Mouse (Mus musculus) urinary bladder, adult 2 months (tissue): ENCODE results near the gene Zfpm1. TPM values are rescaled to one million over a fixed set of nuclear protein-coding genes. Genes with fewer than 3 reads are reported as not detected.
A peak's percentile ranks its signal among the peaks of the same experiment; 100 is the strongest.

Experiments used
- DNase-seq: peaks from one replicate; pipeline ENCODE4 v3.0.0; 2022; ENCODE audit warnings: low spot score
- polyA plus RNA-seq: library from polyadenylated mRNA; depleted of rRNA; stranded (reverse); fragments of >200 nt; gene quantifications from 2 replicates; pipeline ENCODE4 v1.2.3, GENCODE M21; 2012

Gene Zfpm1
- polyA plus RNA-seq, 1 experiment, result 13.2 TPM

GRCm38 (mm10) chr8:122296173-122297001 lies 14.4 kb downstream of the Zfpm1 start:
- DNase-seq, result peak; percentile 48

GRCm38 (mm10) chr8:122299581-122300254 lies 17.8 kb downstream of the Zfpm1 start:
- DNase-seq, result no peak

- no peak for DNase-seq
Measured at GRCm38 (mm10) chr8:122301081-122301480, 19.1 kb downstream of the Zfpm1 start.

GRCm38 (mm10) chr8:122301866-122302265 lies 19.9 kb downstream of the Zfpm1 start:
- DNase-seq, result no peak

GRCm38 (mm10) chr8:122303451-122303850 lies 21.5 kb downstream of the Zfpm1 start:
- no peak for DNase-seq

GRCm38 (mm10) chr8:122304058-122304457 lies 22.1 kb downstream of the Zfpm1 start:
- DNase-seq, result no peak

- no peak for DNase-seq
Measured at GRCm38 (mm10) chr8:122306660-122307399, 24.9 kb downstream of the Zfpm1 start.

- no peak for DNase-seq
Measured at GRCm38 (mm10) chr8:122307836-122308235, 25.9 kb downstream of the Zfpm1 start.

- no peak for DNase-seq
Measured at GRCm38 (mm10) chr8:122309272-122309671, 27.3 kb downstream of the Zfpm1 start.

GRCm38 (mm10) chr8:122311115-122311514 lies 29.2 kb downstream of the Zfpm1 start:
- no peak for DNase-seq

GRCm38 (mm10) chr8:122312553-122312952 lies 30.6 kb downstream of the Zfpm1 start:
- no peak for DNase-seq

GRCm38 (mm10) chr8:122313310-122313709 lies 31.4 kb downstream of the Zfpm1 start:
- DNase-seq, result no peak

- DNase-seq, result no peak
Measured at GRCm38 (mm10) chr8:122314899-122315496, 33.1 kb downstream of the Zfpm1 start.

- no peak for DNase-seq
Measured at GRCm38 (mm10) chr8:122316402-122316801, 34.5 kb downstream of the Zfpm1 start.

- no peak for DNase-seq
Measured at GRCm38 (mm10) chr8:122317918-122318475, 36.1 kb downstream of the Zfpm1 start.

GRCm38 (mm10) chr8:122319045-122319707 lies 37.2 kb downstream of the Zfpm1 start:
- DNase-seq, result no peak

- no peak for DNase-seq
Measured at GRCm38 (mm10) chr8:122319708-122320075, 37.8 kb downstream of the Zfpm1 start.

GRCm38 (mm10) chr8:122320541-122320940 lies 38.6 kb downstream of the Zfpm1 start:
- DNase-seq, result no peak

GRCm38 (mm10) chr8:122321455-122321921 lies 39.5 kb downstream of the Zfpm1 start:
- DNase-seq, result no peak

- no peak for DNase-seq
Measured at GRCm38 (mm10) chr8:122322126-122322525, 40.2 kb downstream of the Zfpm1 start.

GRCm38 (mm10) chr8:122322792-122323191 lies 40.9 kb downstream of the Zfpm1 start:
- no peak for DNase-seq
